Mouse (Mus musculus) MEL (cell line): Measurements from ENCODE around the gene Cd8b1.

Experiments used
- CTCF ChIP-seq, 3 experiments: IDR thresholded peaks in 2 of 3; conservative IDR thresholded peaks in 1 of 3; 2 replicates each; pipeline ENCODE4 v1.5.1; 2011 to 2012; ENCODE audit warnings: low read length in 3 of 3, low read depth in 2 of 3, mild to moderate bottlenecking in 2 of 3, improper control_type of control experiment in 1 of 3, inconsistent platforms in 1 of 3, mixed read lengths in 1 of 3, moderate library complexity in 1 of 3; ENCODE audit not compliant: control insufficient read depth in 1 of 3, insufficient read depth in 1 of 3, poor library complexity in 1 of 3, severe bottlenecking in 1 of 3
- EP300 ChIP-seq, 2 experiments: IDR thresholded peaks; 2 replicates each; pipeline ENCODE4 v1.6.1; 2011; ENCODE audit warnings: improper control_type of control experiment in 2 of 2, low read length in 2 of 2, low read depth in 1 of 2, mild to moderate bottlenecking in 1 of 2
- GABPA ChIP-seq: IDR thresholded peaks from 2 replicates; pipeline ENCODE4 v1.6.1; 2012; ENCODE audit warnings: low read depth, mild to moderate bottlenecking, inconsistent platforms, low read length, improper control_type of control experiment, moderate library complexity
- KAT2A ChIP-seq: conservative IDR thresholded peaks from 2 replicates; pipeline ENCODE4 v1.6.1; 2012; ENCODE audit warnings: low read depth, low read length, improper control_type of control experiment, inconsistent platforms
- SIN3A ChIP-seq: IDR thresholded peaks from 2 replicates; pipeline ENCODE4 v1.6.1; 2012; ENCODE audit warnings: low read length, improper control_type of control experiment, inconsistent platforms
- TBP ChIP-seq: IDR thresholded peaks from 2 replicates; pipeline ENCODE4 v1.8.0; 2011; ENCODE audit warnings: low read depth, low read length, improper control_type of control experiment
- ZNF384 ChIP-seq: IDR thresholded peaks from 2 replicates; pipeline ENCODE4 v1.6.1; 2012; ENCODE audit warnings: low read depth, mild to moderate bottlenecking, inconsistent platforms, low read length, improper control_type of control experiment

DNA sequence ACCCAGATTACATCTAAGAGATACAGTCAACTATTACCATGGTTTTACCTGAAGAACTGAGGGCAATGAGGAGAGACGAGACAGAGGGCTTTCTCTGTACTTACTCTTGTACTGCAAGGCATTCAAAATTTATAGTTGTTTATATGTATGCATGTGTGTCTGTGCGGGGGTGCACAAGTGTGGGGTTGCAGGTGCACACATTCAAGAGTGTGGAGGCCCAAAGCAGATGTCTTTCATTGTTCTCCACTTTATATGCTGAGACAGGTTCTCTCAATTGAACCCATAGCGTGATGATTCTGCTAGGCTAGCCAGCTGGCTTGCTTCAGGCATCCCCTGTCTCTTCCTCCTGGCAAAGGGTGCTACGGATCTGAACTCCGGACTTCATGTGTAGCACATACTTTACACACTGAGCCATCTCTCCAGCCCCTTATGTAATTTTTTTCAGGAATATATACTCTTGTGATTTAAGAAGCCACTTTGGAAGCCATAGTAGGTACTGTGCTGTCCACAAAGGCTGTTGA, 48.6 kb downstream of the Cd8b1 start:
- TF ChIP-seq EP300 (IDR thresholded peaks at IDR 0.05; ENCODE audit: low read depth in 1 of 2, low read length in 2 of 2): no peak
- no peak for TF ChIP-seq CTCF (IDR thresholded peaks at IDR 0.05 in 2 of 3, conservative IDR thresholded peaks at IDR 0.05 in 1 of 3; ENCODE audit: control insufficient read depth in 1 of 3, insufficient read depth in 1 of 3, low read depth in 2 of 3, low read length in 3 of 3, poor library complexity in 1 of 3, severe bottlenecking in 1 of 3)
- no peak for TF ChIP-seq ZNF384
- no peak for TF ChIP-seq SIN3A
- TF ChIP-seq KAT2A: no peak
- TF ChIP-seq GABPA: no peak
- TF ChIP-seq TBP: no peak
